Mouse (Mus musculus): ENCODE measurements around the gene Gm20388. TPM values are rescaled to one million over a fixed set of nuclear protein-coding genes. Genes with fewer than 3 reads are reported as not detected.
"Not testable (repeated sequence)": the region's sequence is repeated elsewhere in the genome, so short reads cannot be mapped to it uniquely, and the experiment has no call there.

Gm20388 gene
- polyA plus RNA-seq, 1 experiment from 2014 or later, result not detected

DNA sequence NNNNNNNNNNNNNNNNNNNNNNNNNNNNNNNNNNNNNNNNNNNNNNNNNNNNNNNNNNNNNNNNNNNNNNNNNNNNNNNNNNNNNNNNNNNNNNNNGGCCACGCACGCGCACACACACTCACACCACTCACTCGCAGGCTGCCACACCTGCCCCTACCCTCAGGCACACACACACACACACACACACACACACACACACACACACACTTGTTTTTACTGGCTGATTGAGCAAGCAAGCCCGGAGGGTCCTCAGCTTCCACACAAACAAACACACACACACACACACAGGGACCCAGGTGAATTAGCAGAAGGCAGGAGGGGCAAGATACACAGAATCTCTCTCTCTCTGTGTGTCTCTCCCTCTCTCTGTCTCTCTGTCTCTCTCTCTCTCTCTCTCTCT, 3702.0 kb downstream of the Gm20388 start:
- not testable (repeated sequence) for H3K27ac ChIP-seq (ENCODE audit: low read length); H3K27me3 ChIP-seq (ENCODE audit: control insufficient read depth, insufficient read depth, low read depth, low read length); H3K4me1 ChIP-seq (replicated peaks; ENCODE audit: control insufficient read depth, insufficient read depth, low read length); H3K9me3 ChIP-seq (ENCODE audit: control insufficient read depth, low read length); H3K9ac ChIP-seq (ENCODE audit: low read length); H3K36me3 ChIP-seq (ENCODE audit: control insufficient read depth, insufficient read depth, low read length); H3K4me3 ChIP-seq (ENCODE audit: low read length); ATAC-seq (ENCODE audit: low read depth); H3K4me2 ChIP-seq (ENCODE audit: low read depth, low read length)
- no CpG with 5 or more reads among the region's 5 CpGs for WGBS

DNA sequence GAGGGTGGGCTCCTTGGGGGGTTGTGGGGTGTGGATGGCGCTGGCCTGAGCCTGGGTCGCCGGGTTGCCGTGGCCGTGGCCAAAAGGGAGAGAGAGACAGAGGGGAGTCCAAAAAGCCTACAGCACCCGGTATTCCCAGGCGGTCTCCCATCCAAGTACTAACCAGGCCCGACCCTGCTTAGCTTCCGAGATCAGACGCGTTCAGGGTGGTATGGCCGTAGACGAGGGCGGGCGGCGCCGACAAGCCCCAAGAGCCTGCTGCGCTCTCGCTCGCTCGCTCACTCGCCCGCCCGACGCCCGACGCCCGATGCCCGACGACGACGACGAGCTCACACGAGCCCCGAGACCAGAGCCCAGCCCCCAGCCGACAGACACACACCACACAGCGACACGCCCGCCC, 3712.9 kb downstream of the Gm20388 start:
- H3K36me3 ChIP-seq (ENCODE audit: control insufficient read depth, insufficient read depth, low read length); H3K27ac ChIP-seq (ENCODE audit: low read length); H3K4me2 ChIP-seq (ENCODE audit: low read depth, low read length); H3K9me3 ChIP-seq (ENCODE audit: control insufficient read depth, low read length); H3K4me1 ChIP-seq (replicated peaks; ENCODE audit: control insufficient read depth, insufficient read depth, low read length); H3K9ac ChIP-seq (ENCODE audit: low read length); H3K4me3 ChIP-seq (ENCODE audit: low read length): not testable (repeated sequence)
- peaks cover 20% of the 10 kb centered on the region for H3K27me3 ChIP-seq (ENCODE audit: control insufficient read depth, insufficient read depth, low read depth, low read length)
- WGBS, result no CpG with 5 or more reads among the region's 39 CpGs
- ATAC-seq (ENCODE audit: low read depth), result peak; percentile 69; the same call in 1 of the 2 replicates

DNA sequence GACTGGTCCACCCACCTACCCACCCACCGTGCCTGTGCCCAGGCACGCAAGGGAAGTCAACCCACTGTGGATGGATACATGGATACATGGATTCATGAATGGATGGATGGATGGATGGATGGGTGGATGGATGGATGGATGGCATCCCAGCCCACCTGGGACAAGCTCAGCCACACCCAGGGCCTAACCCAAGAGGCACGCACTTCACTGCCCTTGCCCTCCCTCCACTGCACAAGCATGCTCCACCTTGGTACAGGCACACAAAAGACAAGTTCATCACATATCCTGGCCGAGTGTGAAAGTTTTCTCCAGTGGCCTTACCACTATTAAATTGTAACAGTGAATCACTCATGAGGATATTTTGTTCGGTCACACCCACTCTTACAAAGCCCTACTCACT, 3713.6 kb downstream of the Gm20388 start:
- H3K9ac ChIP-seq (ENCODE audit: low read length), result no peak overlapping the region
- H3K27me3 ChIP-seq (ENCODE audit: control insufficient read depth, insufficient read depth, low read depth, low read length), result peaks cover 21% of the 10 kb centered on the region
- no peaks in the 10 kb centered on the region for H3K9me3 ChIP-seq (ENCODE audit: control insufficient read depth, low read length)
- peaks cover 7% of the 10 kb centered on the region for H3K4me1 ChIP-seq (replicated peaks; ENCODE audit: control insufficient read depth, insufficient read depth, low read length)
- no peak for ATAC-seq (ENCODE audit: low read depth)
- H3K4me2 ChIP-seq (ENCODE audit: low read depth, low read length), result no peak overlapping the region
- no peaks in the 10 kb centered on the region for H3K36me3 ChIP-seq (ENCODE audit: control insufficient read depth, insufficient read depth, low read length)
- no peak overlapping the region for H3K4me3 ChIP-seq (ENCODE audit: low read length)
- 55% methylated on average over 3 of the region's 5 CpGs for WGBS
- H3K27ac ChIP-seq (ENCODE audit: low read length), result no peak overlapping the region

DNA sequence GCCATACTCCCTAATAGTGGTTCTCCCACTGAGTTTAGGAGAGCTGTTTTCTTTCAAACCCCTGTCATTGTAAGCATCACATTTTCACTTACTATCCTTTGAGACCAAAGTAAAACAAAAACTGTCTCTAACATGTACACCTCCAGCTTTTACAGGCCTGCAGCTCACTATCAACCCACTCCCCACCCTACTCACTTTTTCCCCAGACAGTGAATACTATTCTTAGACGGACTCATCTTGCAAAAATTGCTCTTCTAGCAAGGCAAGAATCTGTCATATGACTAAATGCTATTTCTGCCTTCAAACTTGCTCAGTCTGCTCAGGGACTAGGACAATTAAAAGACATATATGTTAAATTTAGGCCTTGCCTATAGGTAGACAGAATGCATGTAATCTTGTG, 3714.1 kb downstream of the Gm20388 start:
- Histone ChIP-seq H3K9ac (ENCODE audit: low read length) (no peak overlapping the region), H3K9me3 (ENCODE audit: control insufficient read depth, low read length) (no peaks in the 10 kb centered on the region), H3K4me1 (replicated peaks; ENCODE audit: control insufficient read depth, insufficient read depth, low read length) (peaks cover 9% of the 10 kb centered on the region), H3K36me3 (ENCODE audit: control insufficient read depth, insufficient read depth, low read length) (no peaks in the 10 kb centered on the region), H3K27me3 (ENCODE audit: control insufficient read depth, insufficient read depth, low read depth, low read length) (peaks cover 25% of the 10 kb centered on the region), H3K27ac (ENCODE audit: low read length) (no peak overlapping the region), H3K4me2 (ENCODE audit: low read depth, low read length) (no peak overlapping the region), H3K4me3 (ENCODE audit: low read length) (no peak overlapping the region)
- WGBS, result 38% methylated on average over 1 of the region's 1 CpGs
- ATAC-seq (ENCODE audit: low read depth), result no peak

DNA sequence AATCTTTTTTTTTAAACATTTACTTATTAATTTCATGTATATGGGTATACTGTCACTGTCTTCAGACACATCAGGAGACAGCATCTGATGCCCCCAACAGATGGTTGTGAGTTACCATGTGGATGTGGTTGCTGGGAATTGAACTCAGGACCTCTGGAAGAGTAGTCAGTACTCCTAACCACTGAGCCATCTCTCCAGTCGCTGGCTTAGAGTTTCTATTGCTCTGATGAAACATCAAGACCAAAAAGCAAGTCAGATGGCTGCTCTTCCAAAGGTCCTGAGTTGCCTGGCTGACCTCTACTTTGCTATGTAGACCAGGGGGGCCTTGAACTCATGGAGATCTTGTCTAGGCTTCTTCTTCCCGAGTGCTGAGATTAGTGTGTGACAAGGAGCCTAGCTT, 3715.1 kb downstream of the Gm20388 start:
- H3K36me3 ChIP-seq (ENCODE audit: control insufficient read depth, insufficient read depth, low read length), result no peaks in the 10 kb centered on the region
- no peak overlapping the region for H3K4me2 ChIP-seq (ENCODE audit: low read depth, low read length)
- no peaks in the 10 kb centered on the region for H3K9me3 ChIP-seq (ENCODE audit: control insufficient read depth, low read length)
- WGBS, result 31% methylated on average over 2 of the region's 2 CpGs
- no peak overlapping the region for H3K4me3 ChIP-seq (ENCODE audit: low read length)
- no peak for ATAC-seq (ENCODE audit: low read depth)
- no peak overlapping the region for H3K9ac ChIP-seq (ENCODE audit: low read length)
- peaks cover 25% of the 10 kb centered on the region for H3K27me3 ChIP-seq (ENCODE audit: control insufficient read depth, insufficient read depth, low read depth, low read length)
- H3K27ac ChIP-seq (ENCODE audit: low read length), result no peak overlapping the region
- H3K4me1 ChIP-seq (replicated peaks; ENCODE audit: control insufficient read depth, insufficient read depth, low read length), result peaks cover 9% of the 10 kb centered on the region

DNA sequence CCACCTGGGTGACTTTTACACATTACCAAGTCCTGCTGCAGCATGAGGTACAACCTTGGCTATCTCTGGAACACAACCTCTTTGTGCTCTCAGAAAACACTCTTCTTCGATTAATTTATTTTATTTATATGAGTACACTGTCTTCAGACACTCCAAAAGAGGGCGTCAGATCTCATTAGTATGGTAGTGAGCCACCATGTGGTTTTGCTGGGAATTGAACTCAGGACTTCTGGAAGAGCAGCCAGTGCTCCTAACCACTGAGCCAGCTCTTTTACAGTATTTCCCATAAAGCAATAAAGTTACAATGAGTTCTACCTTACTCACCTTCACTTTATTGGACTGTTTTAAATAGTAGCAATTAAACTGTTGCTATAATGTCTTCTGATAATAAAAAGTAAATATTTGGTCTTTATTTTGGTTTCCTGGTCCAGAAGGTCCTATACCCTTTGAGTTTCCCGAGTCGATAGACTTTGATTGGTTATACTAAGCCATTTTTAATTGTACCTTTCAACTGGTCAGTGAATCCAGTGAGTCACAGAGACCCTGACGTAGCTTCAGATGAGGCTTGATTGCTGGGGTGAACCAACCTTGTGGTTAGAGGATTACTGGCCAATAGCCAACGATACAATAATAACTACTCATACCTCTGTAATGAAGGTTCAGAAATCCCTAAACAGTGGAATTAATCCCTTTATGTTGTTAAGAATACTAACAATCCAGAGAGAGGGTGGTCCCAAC, 3716.9 kb downstream of the Gm20388 start:
- Histone ChIP-seq H3K4me2 (ENCODE audit: low read depth, low read length) (no peak overlapping the region), H3K9ac (ENCODE audit: low read length) (no peak overlapping the region), H3K9me3 (ENCODE audit: control insufficient read depth, low read length) (no peaks in the 10 kb centered on the region), H3K27me3 (ENCODE audit: control insufficient read depth, insufficient read depth, low read depth, low read length) (peaks cover 25% of the 10 kb centered on the region), H3K36me3 (ENCODE audit: control insufficient read depth, insufficient read depth, low read length) (no peaks in the 10 kb centered on the region), H3K4me1 (replicated peaks; ENCODE audit: control insufficient read depth, insufficient read depth, low read length) (peaks cover 9% of the 10 kb centered on the region), H3K27ac (ENCODE audit: low read length) (no peak overlapping the region), H3K4me3 (ENCODE audit: low read length) (no peak overlapping the region)
- WGBS, result 61% methylated on average over 6 of the region's 6 CpGs
- ATAC-seq (ENCODE audit: low read depth), result no peak

DNA sequence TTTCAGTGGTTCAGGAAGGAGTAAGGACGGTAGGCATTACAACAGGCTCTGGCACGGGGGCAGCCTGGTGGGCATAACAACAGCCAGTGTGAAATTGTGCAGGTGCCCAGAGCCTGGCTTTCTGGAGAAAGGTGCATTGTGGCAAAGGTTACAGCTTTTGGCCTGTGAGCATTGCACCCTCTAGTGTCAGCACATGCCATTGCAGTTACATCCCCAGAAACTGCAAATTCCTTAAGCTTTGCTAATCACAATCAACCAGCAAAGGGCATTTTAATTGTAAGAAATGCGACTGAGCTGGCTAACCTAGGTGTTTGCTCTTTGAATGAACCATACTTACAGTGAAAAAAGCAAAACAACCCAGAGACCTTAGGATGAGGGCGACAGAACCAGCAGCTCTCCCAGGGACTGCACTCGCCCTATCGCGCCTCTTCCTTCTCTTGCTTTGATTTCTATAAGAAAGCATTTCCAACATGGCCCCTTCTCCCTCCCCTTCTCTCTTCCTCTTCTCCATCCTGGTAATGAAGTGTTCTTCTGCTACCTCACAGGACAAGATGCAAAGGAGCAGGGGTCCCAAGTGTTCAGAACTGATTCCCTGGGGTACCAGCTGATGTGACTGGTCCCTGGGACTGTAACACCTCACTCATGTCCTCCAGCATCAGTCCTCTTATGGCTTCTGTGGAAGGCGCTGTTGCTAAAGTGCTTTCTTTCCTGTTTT, 3717.8 kb downstream of the Gm20388 start:
- Histone ChIP-seq H3K4me3 (ENCODE audit: low read length) (peak overlapping the region; percentile 44), H3K27me3 (ENCODE audit: control insufficient read depth, insufficient read depth, low read depth, low read length) (peaks cover 25% of the 10 kb centered on the region), H3K27ac (ENCODE audit: low read length) (no peak overlapping the region), H3K36me3 (ENCODE audit: control insufficient read depth, insufficient read depth, low read length) (no peaks in the 10 kb centered on the region), H3K9ac (ENCODE audit: low read length) (peak overlapping the region; percentile 1; the same call in 1 of the 2 replicates), H3K4me2 (ENCODE audit: low read depth, low read length) (peak overlapping the region; percentile 62), H3K9me3 (ENCODE audit: control insufficient read depth, low read length) (no peaks in the 10 kb centered on the region), H3K4me1 (replicated peaks; ENCODE audit: control insufficient read depth, insufficient read depth, low read length) (peaks cover 9% of the 10 kb centered on the region)
- WGBS, result 3% methylated on average over 8 of the region's 8 CpGs
- ATAC-seq (ENCODE audit: low read depth), result peak; percentile 42

DNA sequence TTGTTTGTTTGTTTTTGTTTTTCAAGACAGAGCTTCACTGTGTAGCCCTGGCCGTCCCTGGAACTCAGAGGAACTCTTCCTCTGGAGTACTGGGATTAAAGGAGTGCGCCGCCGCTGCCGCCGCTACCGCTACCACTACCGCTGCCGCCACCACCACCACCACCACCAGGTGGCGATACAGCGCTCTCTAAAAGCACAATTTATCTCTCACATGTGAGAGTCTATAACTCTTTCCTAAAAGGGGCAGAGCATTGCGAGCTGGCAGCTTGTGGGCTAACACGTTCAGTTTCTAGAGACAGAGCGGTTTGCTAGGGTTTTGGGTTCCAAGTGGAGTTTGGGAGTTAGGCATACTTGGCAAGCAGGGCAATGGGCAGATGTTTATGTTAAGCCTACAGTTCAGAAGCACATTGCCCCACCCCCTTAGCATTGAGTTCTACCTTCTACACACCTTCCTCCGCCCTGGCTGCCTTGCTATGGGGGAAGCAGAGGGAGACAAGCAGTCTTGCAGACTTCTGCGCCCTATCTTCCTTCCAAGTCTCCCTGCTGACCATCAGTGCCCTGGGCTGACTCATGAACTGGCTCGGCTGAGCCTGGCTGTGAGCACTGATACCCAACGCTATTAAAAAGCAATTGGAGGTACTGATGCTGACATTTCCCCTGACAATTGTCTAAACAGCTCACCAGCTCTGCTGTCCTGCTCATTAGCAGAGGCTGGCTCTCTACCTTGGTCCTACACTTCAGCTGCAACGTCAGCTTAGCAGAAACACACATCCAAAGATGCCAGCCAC, 3718.5 kb downstream of the Gm20388 start:
- H3K9me3 ChIP-seq (ENCODE audit: control insufficient read depth, low read length), result no peaks in the 10 kb centered on the region
- no peaks in the 10 kb centered on the region for H3K36me3 ChIP-seq (ENCODE audit: control insufficient read depth, insufficient read depth, low read length)
- peak overlapping the region; percentile 62 for H3K4me2 ChIP-seq (ENCODE audit: low read depth, low read length)
- ATAC-seq (ENCODE audit: low read depth), result peak; percentile 62
- H3K27ac ChIP-seq (ENCODE audit: low read length), result no peak overlapping the region
- WGBS, result 4% methylated on average over 19 of the region's 19 CpGs
- peaks cover 28% of the 10 kb centered on the region for H3K27me3 ChIP-seq (ENCODE audit: control insufficient read depth, insufficient read depth, low read depth, low read length)
- no peak overlapping the region; the same call in 1 of the 2 replicates for H3K9ac ChIP-seq (ENCODE audit: low read length)
- peak overlapping the region; percentile 44 for H3K4me3 ChIP-seq (ENCODE audit: low read length)
- peaks cover 9% of the 10 kb centered on the region for H3K4me1 ChIP-seq (replicated peaks; ENCODE audit: control insufficient read depth, insufficient read depth, low read length)

DNA sequence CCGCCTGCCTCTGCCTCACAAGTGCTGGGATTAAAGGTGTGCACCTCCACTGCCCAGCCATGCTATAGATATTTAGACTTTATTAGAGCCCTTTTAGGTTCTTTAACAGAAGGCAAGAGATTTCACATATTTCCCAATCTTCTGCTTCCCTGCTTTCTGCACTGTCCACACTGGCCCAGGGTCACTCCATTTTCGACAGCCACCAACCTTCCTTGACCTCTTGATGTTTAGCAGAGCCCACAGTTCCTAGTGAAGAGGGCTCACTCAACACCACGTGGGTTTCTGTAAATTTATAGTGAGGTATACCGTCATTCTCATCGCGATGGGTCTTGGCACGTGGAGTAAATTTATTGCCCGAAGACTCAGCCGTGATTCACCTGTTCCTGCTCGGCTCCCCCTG, 3719.4 kb downstream of the Gm20388 start:
- Histone ChIP-seq H3K9me3 (ENCODE audit: control insufficient read depth, low read length) (no peaks in the 10 kb centered on the region), H3K36me3 (ENCODE audit: control insufficient read depth, insufficient read depth, low read length) (no peaks in the 10 kb centered on the region), H3K27me3 (ENCODE audit: control insufficient read depth, insufficient read depth, low read depth, low read length) (peaks cover 19% of the 10 kb centered on the region; the same call in 1 of the 2 replicates), H3K27ac (ENCODE audit: low read length) (no peak overlapping the region), H3K4me1 (replicated peaks; ENCODE audit: control insufficient read depth, insufficient read depth, low read length) (peaks cover 9% of the 10 kb centered on the region), H3K4me3 (ENCODE audit: low read length) (no peak overlapping the region), H3K4me2 (ENCODE audit: low read depth, low read length) (peak overlapping the region; percentile 44), H3K9ac (ENCODE audit: low read length) (no peak overlapping the region)
- WGBS, result 30% methylated on average over 10 of the region's 10 CpGs
- ATAC-seq (ENCODE audit: low read depth), result no peak
